ENCODE assay signal across 8 mouse cellular contexts in the genomic region with DNA sequence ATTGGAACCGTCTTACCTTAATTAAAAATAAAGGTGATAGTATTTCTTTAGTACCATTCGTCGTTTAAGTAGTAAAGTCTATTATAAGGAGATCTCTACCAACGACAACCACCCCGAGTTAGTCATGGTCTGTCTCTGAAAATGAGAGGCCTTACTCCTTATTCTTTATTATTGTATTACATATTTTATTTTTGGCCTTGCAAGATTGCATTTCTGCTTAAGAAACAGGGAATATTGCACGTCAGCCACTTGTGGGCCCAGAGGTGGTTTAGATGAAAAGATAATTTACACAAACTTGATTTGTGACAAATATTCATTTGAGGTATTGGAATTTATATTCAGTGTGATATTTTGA. TPM values are rescaled to one million over a fixed set of nuclear protein-coding genes. Genes with fewer than 3 reads are reported as not detected.
A peak's percentile ranks its signal among the peaks of the same experiment; 100 is the strongest.
DNase-seq lines count a peak whose midpoint lies in the region; ATAC-seq and TF ChIP-seq lines count a peak whose summit lies in the region.

No protein-coding gene starts in this region.

- no peaks in the 10 kb centered on the region for H3K9me3 ChIP-seq in intestine, embryonic 14.5 days (ENCODE audit: control insufficient read depth, low read length)
- H3K9me3 ChIP-seq in neural tube, embryonic 12.5 days, result no peaks in the 10 kb centered on the region

- no peaks in the 10 kb centered on the region for H3K36me3 ChIP-seq in intestine, embryonic 14.5 days (ENCODE audit: control insufficient read depth, insufficient read depth, low read length)
- H3K36me3 ChIP-seq in neural tube, embryonic 12.5 days, result 0 out of 2 replicates have a peak, but pooled peaks cover 2% of the 10 kb centered on the region

- peak overlapping the region; percentile 62 for H3K4me2 ChIP-seq in intestine, embryonic 14.5 days (ENCODE audit: low read length)
- peak overlapping the region; percentile 56 for H3K4me2 ChIP-seq in neural tube, embryonic 12.5 days (replicated peaks)

- no peak for TF ChIP-seq CTCF in layer of hippocampus, adult 2 months (conservative IDR thresholded peaks at IDR 0.05)
- TF ChIP-seq CTCF in cortical plate, adult 2 months (IDR thresholded peaks at IDR 0.05; ENCODE audit: extremely low read depth, insufficient read depth, low read length), result no peak

- H3K27ac ChIP-seq in layer of hippocampus, adult 2 months, result peak overlapping the region; percentile 98
- no peak overlapping the region for H3K27ac ChIP-seq in cortical plate, adult 2 months (ENCODE audit: insufficient read depth, low read length)
- H3K27ac ChIP-seq in intestine, embryonic 14.5 days (ENCODE audit: low read depth), result peak overlapping the region; percentile 98
- no peak overlapping the region for H3K27ac ChIP-seq in neural tube, embryonic 12.5 days

- H3K9ac ChIP-seq in intestine, embryonic 14.5 days (ENCODE audit: low read length), result peak overlapping the region; percentile 95
- H3K9ac ChIP-seq in neural tube, embryonic 12.5 days, result peak overlapping the region; percentile 91

- DNase-seq in layer of hippocampus, adult 2 months (ENCODE audit: low spot score in 2 of 2), result no peak
- DNase-seq in layer of hippocampus, postnatal 25 days (ENCODE audit: extremely low spot score in 1 of 2, low spot score in 1 of 2), result no peak
- DNase-seq in intestine, embryonic 14.5 days (ENCODE audit: low spot score), result no peak
- DNase-seq in frontal cortex, postnatal 14 days (ENCODE audit: low spot score in 2 of 2), result no peak
- no peak for DNase-seq in urinary bladder, adult 18-20 months (ENCODE audit: low spot score in 2 of 2)

- no peaks in the 10 kb centered on the region for H3K27me3 ChIP-seq in intestine, embryonic 14.5 days (replicated peaks; ENCODE audit: control insufficient read depth, insufficient read depth, low read length)
- no peaks in the 10 kb centered on the region for H3K27me3 ChIP-seq in neural tube, embryonic 12.5 days (replicated peaks)

- H3K4me1 ChIP-seq in cortical plate, adult 2 months (ENCODE audit: control insufficient read depth, insufficient read depth, low read length), result peaks cover 4% of the 10 kb centered on the region
- peaks cover 7% of the 10 kb centered on the region; the same call in 1 of the 2 replicates for H3K4me1 ChIP-seq in intestine, embryonic 14.5 days (replicated peaks; ENCODE audit: control insufficient read depth, insufficient read depth, low read length)
- H3K4me1 ChIP-seq in neural tube, embryonic 12.5 days, result peaks cover 11% of the 10 kb centered on the region

- H3K4me3 ChIP-seq in layer of hippocampus, adult 2 months, result peak overlapping the region; percentile 66
- peak overlapping the region; percentile 36 for H3K4me3 ChIP-seq in cortical plate, adult 2 months (ENCODE audit: insufficient read depth, low read length)
- H3K4me3 ChIP-seq in intestine, embryonic 14.5 days (ENCODE audit: low read depth, low read length), result peak overlapping the region; percentile 82
- peak overlapping the region; percentile 86 for H3K4me3 ChIP-seq in neural tube, embryonic 12.5 days

- no peak for TF ChIP-seq POLR2A in cortical plate, adult 2 months (IDR thresholded peaks at IDR 0.05; ENCODE audit: extremely low read depth, insufficient read depth, low read length)

- under 1% methylated on average over 6 of the region's 6 CpGs for WGBS in intestine, embryonic 14.5 days
- WGBS in neural tube, embryonic 12.5 days, result 7% methylated on average over 6 of the region's 6 CpGs

- no peak for ATAC-seq in intestine, embryonic 14.5 days (replicated peaks; ENCODE audit: low FRiP score, low TSS enrichment, low read depth)
- ATAC-seq in neural tube, embryonic 12.5 days (ENCODE audit: low FRiP score, low read depth), result no peak
- no peak for ATAC-seq in CD4-positive, CD25-positive, alpha-beta regulatory T cell, adult 4 months

RNA-seq across cellular contexts. Expression of gene Usp34, which starts 0.8 kb away (rescaled TPM):
- 10 to 100 TPM; 88.0 to 92.1 TPM for total RNA-seq in layer of hippocampus, adult 2 months (2021)
- 10 to 100 TPM; 82.1 to 97.4 TPM for total RNA-seq in layer of hippocampus, postnatal 25 days (2021)
- 50.7 and 51.2 TPM in 2 replicates for polyA plus RNA-seq in cortical plate, adult 2 months (2012; rRNA removed)
- polyA plus RNA-seq in intestine, embryonic 14.5 days (2014; fragmentation: Nextera tagmentation; extraction: Ambion mirVana), result 37.2 and 39.3 TPM in 2 replicates
- polyA plus RNA-seq in neural tube, embryonic 12.5 days (2016; fragmentation: Nextera tagmentation; extraction: Ambion mirVana), result 26.5 and 28.5 TPM in 2 replicates
- polyA plus RNA-seq in CD4-positive, CD25-positive, alpha-beta regulatory T cell, adult 4 months (2017; shearing (Covaris generic)), result 10 to 100 TPM; 40.1 to 56.0 TPM

RNA-seq across cellular contexts. Expression of gene Xpo1, which starts 51.7 kb away (rescaled TPM):
- total RNA-seq in layer of hippocampus, adult 2 months (2021), result 10 to 100 TPM; 65.8 to 66.9 TPM
- total RNA-seq in layer of hippocampus, postnatal 25 days (2021), result 10 to 100 TPM; 62.8 to 66.6 TPM
- 32.8 and 33.9 TPM in 2 replicates for polyA plus RNA-seq in cortical plate, adult 2 months (2012; rRNA removed)
- 115 and 116 TPM in 2 replicates for polyA plus RNA-seq in intestine, embryonic 14.5 days (2014; fragmentation: Nextera tagmentation; extraction: Ambion mirVana)
- polyA plus RNA-seq in neural tube, embryonic 12.5 days (2016; fragmentation: Nextera tagmentation; extraction: Ambion mirVana), result 125 and 134 TPM in 2 replicates
- polyA plus RNA-seq in CD4-positive, CD25-positive, alpha-beta regulatory T cell, adult 4 months (2017; shearing (Covaris generic)), result 10 to 100 TPM; 40.0 to 44.2 TPM

Comparison
In these comparisons a context has a peak if more than half of its experiments do, and no peak if none do; other contexts are left out.
1. H3K27ac ChIP-seq: peak in layer of hippocampus, adult 2 months (single experiment) and intestine, embryonic 14.5 days (single experiment); none in cortical plate, adult 2 months (single experiment) and neural tube, embryonic 12.5 days (single experiment).
2. H3K4me3 ChIP-seq: peak in every context shown above with its lines; median percentile 86 in neural tube, embryonic 12.5 days; 82 in intestine, embryonic 14.5 days; 66 in layer of hippocampus, adult 2 months; 36 in cortical plate, adult 2 months.